Mouse (Mus musculus): ENCODE measurements around the gene Olfr69. TPM values are rescaled to one million over a fixed set of nuclear protein-coding genes. Genes with fewer than 3 reads are reported as not detected.

Olfr69 gene
- total RNA-seq, 2 experiments from 2014 or later = not detected

Other genes with a start within 250 kb of the Olfr69 start
- gene Olfr612, start 228.9 kb downstream of the Olfr69 start, total RNA-seq (2021) = not detected
- gene Olfr613, start 223.5 kb downstream of the Olfr69 start, total RNA-seq (2021) = not detected
- gene Olfr615, start 215.5 kb downstream of the Olfr69 start, total RNA-seq (2021) = not detected
- not detected for gene Olfr616, start 202.5 kb downstream of the Olfr69 start, total RNA-seq (2021)
- not detected for gene Olfr617, start 198.5 kb downstream of the Olfr69 start, total RNA-seq (2021)
- gene Olfr618, start 181.5 kb downstream of the Olfr69 start, total RNA-seq (2021) = not detected
- not detected for gene Olfr619, start 171.0 kb downstream of the Olfr69 start, total RNA-seq (2021)
- gene Olfr620, start 159.1 kb downstream of the Olfr69 start, total RNA-seq (2021) = not detected
- gene Olfr622, start 128.9 kb downstream of the Olfr69 start, total RNA-seq (2021) = not detected
- not detected for gene Olfr623, start 107.9 kb downstream of the Olfr69 start, total RNA-seq (2021)
- not detected for gene Olfr624, start 100.4 kb downstream of the Olfr69 start, total RNA-seq (2021)
- gene Olfr625-ps1, start 88.9 kb downstream of the Olfr69 start, total RNA-seq (2021) = not detected
- gene Olfr243, start 56.9 kb downstream of the Olfr69 start, total RNA-seq (2021) = not detected
- not detected for gene Olfr628, start 41.2 kb downstream of the Olfr69 start, total RNA-seq (2021)
- gene Olfr629, start 26.7 kb downstream of the Olfr69 start, total RNA-seq (2021) = not detected
- gene Olfr630, start 14.3 kb downstream of the Olfr69 start, total RNA-seq (2021) = not detected
- not detected for gene Olfr68, start 8.1 kb upstream of the Olfr69 start, total RNA-seq (2021)
- not detected for gene Olfr67, start 20.2 kb upstream of the Olfr69 start, total RNA-seq (2021)
- 10 to 100 TPM; 28.0 to 32.7 TPM for gene Hbb-bt, start 42.4 kb upstream of the Olfr69 start, total RNA-seq (2021)
- 100 to 1,000 TPM; 317 to 407 TPM for gene Hbb-bs, start 56.5 kb upstream of the Olfr69 start, total RNA-seq (2021)
- gene Hbb-bh2, start 68.9 kb upstream of the Olfr69 start, total RNA-seq (2021) = not detected
- gene Hbb-bh1, start 71.6 kb upstream of the Olfr69 start, total RNA-seq (2021) = not detected
- gene Hbb-y, start 81.6 kb upstream of the Olfr69 start, total RNA-seq (2021) = not detected
- not detected for gene Olfr66, start 114.7 kb upstream of the Olfr69 start, total RNA-seq (2021)
- gene Olfr64, start 122.9 kb upstream of the Olfr69 start, total RNA-seq (2021) = not detected
- not detected for gene Olfr65, start 131.9 kb upstream of the Olfr69 start, total RNA-seq (2021)
- gene Olfr631, start 157.2 kb upstream of the Olfr69 start, total RNA-seq (2021) = not detected
- gene Olfr632, start 162.8 kb upstream of the Olfr69 start, total RNA-seq (2021) = not detected
- not detected for gene Olfr633, start 172.8 kb upstream of the Olfr69 start, total RNA-seq (2021)
- not detected for gene Olfr635, start 199.6 kb upstream of the Olfr69 start, total RNA-seq (2021)
- gene Olfr638, start 227.2 kb upstream of the Olfr69 start, total RNA-seq (2021) = not detected
- under 1 TPM in 1 of 2 experiments, not detected in 1; 0.05 TPM for gene Olfr639, start 245.7 kb upstream of the Olfr69 start, total RNA-seq (2021)

Measured in gastrocnemius, adult 18-20 months (tissue).